12 mouse cellular contexts compared by ENCODE assay signal in genomic region chr8:108847356-108847755, GRCm38 (mm10).
A peak's percentile ranks its signal among the peaks of the same experiment; 100 is the strongest.
DNase-seq lines count a peak whose midpoint lies in the region; ATAC-seq and TF ChIP-seq lines count a peak whose summit lies in the region.
"Had no signal": no experiment of that assay in that cellular context is flagged by ENCODE, and none has a peak within 500 bp of the region (broad histone marks: within the 10 kb centered on the region; RNA-seq: fewer than 3 reads in every experiment).

No protein-coding gene starts in this region.

- no peak overlapping the region for H3K9ac ChIP-seq in embryonic facial prominence, embryonic 14.5 days (ENCODE audit: low read depth, low read length)
- H3K9ac ChIP-seq in MEL (ENCODE audit: control insufficient read depth, low read depth, low read length, poor library complexity, severe bottlenecking) = no peak overlapping the region
- H3K9ac ChIP-seq: liver, embryonic 13.5 days had no signal

- H3K36me3 ChIP-seq in embryonic facial prominence, embryonic 14.5 days (ENCODE audit: control insufficient read depth, insufficient read depth, low read length) = no peaks in the 10 kb centered on the region; the same call in 1 of the 2 replicates
- peaks cover 58% of the 10 kb centered on the region for H3K36me3 ChIP-seq in embryonic facial prominence, embryonic 10.5 days (replicated peaks)
- H3K36me3 ChIP-seq in MEL (ENCODE audit: control insufficient read depth in 1 of 2, insufficient read depth in 2 of 2, low read length in 2 of 2) = no peaks in the 10 kb centered on the region
- no peaks in the 10 kb centered on the region for H3K36me3 ChIP-seq in thymus, adult 2 months (ENCODE audit: control insufficient read depth, insufficient read depth, low read length)
- H3K36me3 ChIP-seq: liver, embryonic 13.5 days had no signal

- H3K4me1 ChIP-seq in embryonic facial prominence, embryonic 14.5 days (ENCODE audit: control insufficient read depth, insufficient read depth, low read length) = no peaks in the 10 kb centered on the region
- peaks cover 46% of the 10 kb centered on the region for H3K4me1 ChIP-seq in embryonic facial prominence, embryonic 10.5 days
- no peaks in the 10 kb centered on the region for H3K4me1 ChIP-seq in MEL (ENCODE audit: control insufficient read depth in 1 of 2, insufficient read depth in 2 of 2, low read length in 2 of 2)
- peaks cover 17% of the 10 kb centered on the region for H3K4me1 ChIP-seq in thymus, adult 2 months (replicated peaks; ENCODE audit: control insufficient read depth, insufficient read depth, low read length)
- no peaks in the 10 kb centered on the region for H3K4me1 ChIP-seq in lung, adult 2 months (ENCODE audit: control insufficient read depth, insufficient read depth, low read length)

- no peaks in the 10 kb centered on the region for H3K27me3 ChIP-seq in embryonic facial prominence, embryonic 14.5 days (replicated peaks; ENCODE audit: control insufficient read depth, insufficient read depth, low read length)
- no peaks in the 10 kb centered on the region for H3K27me3 ChIP-seq in embryonic facial prominence, embryonic 10.5 days (replicated peaks; ENCODE audit: low read depth, poor library complexity, severe bottlenecking)
- no peaks in the 10 kb centered on the region for H3K27me3 ChIP-seq in MEL (ENCODE audit: control insufficient read depth in 1 of 2, insufficient read depth in 2 of 2, low read length in 2 of 2)
- no peaks in the 10 kb centered on the region for H3K27me3 ChIP-seq in thymus, adult 2 months (ENCODE audit: control insufficient read depth, insufficient read depth, low read length)
- H3K27me3 ChIP-seq: liver, embryonic 13.5 days had no signal

- peak; percentile 33 for DNase-seq in embryonic facial prominence, embryonic 14.5 days (ENCODE audit: low spot score)
- DNase-seq in embryonic facial prominence, embryonic 10.5 days (ENCODE audit: low spot score) = no peak
- DNase-seq in MEL (ENCODE audit: low read depth, low spot score) = peak; percentile 17
- peak; percentile 21 for DNase-seq in large intestine, adult 2 months (ENCODE audit: low read depth, low spot score)
- peak; percentile 38 for DNase-seq in thymus, adult 2 months
- DNase-seq in layer of hippocampus, adult 11-12 months (ENCODE audit: low spot score) = no peak
- DNase-seq in lung, adult 2 months = no peak
- DNase-seq: adrenal gland, postnatal 10 days; liver, embryonic 13.5 days; lung, postnatal 36 days had no signal

- TF ChIP-seq RAD21 in MEL (IDR thresholded peaks at IDR 0.05; ENCODE audit: low read depth, low read length) = no peak

- H3K4me2 ChIP-seq in embryonic facial prominence, embryonic 14.5 days (ENCODE audit: low read depth, low read length) = no peak overlapping the region
- H3K4me2 ChIP-seq: liver, embryonic 13.5 days had no signal

- TF ChIP-seq POLR2A in MEL (IDR thresholded peaks at IDR 0.05; ENCODE audit: control insufficient read depth in 1 of 2, insufficient read depth in 1 of 2, low read depth in 1 of 2, low read length in 2 of 2, poor library complexity in 1 of 2) = no peak
- no peak for TF ChIP-seq POLR2A in thymus, adult 2 months (IDR thresholded peaks at IDR 0.05; ENCODE audit: control insufficient read depth, extremely low read depth, insufficient read depth, low read length, poor library complexity)
- no peak for TF ChIP-seq POLR2A in lung, adult 2 months (IDR thresholded peaks at IDR 0.05; ENCODE audit: borderline replicate concordance, extremely low read depth, low read depth, low read length)

- ATAC-seq in embryonic facial prominence, embryonic 14.5 days (ENCODE audit: low read depth) = no peak
- no peak for ATAC-seq in cerebellum, adult (ENCODE audit: insufficient number of reproducible peaks, low FRiP score, low TSS enrichment)

- H3K79me2 ChIP-seq in MEL (ENCODE audit: control insufficient read depth, insufficient read depth, low read length, poor library complexity) = no peaks in the 10 kb centered on the region

- H3K9me3 ChIP-seq in embryonic facial prominence, embryonic 14.5 days (ENCODE audit: control insufficient read depth, low read length) = no peaks in the 10 kb centered on the region
- no peaks in the 10 kb centered on the region for H3K9me3 ChIP-seq in embryonic facial prominence, embryonic 10.5 days
- no peaks in the 10 kb centered on the region for H3K9me3 ChIP-seq in MEL (replicated peaks; ENCODE audit: insufficient read depth, low read length)
- H3K9me3 ChIP-seq: liver, embryonic 13.5 days had no signal

- TF ChIP-seq EP300 in MEL (IDR thresholded peaks at IDR 0.05; ENCODE audit: low read depth in 1 of 2, low read length in 2 of 2) = no peak

- no peak overlapping the region for H3K27ac ChIP-seq in embryonic facial prominence, embryonic 14.5 days (replicated peaks; ENCODE audit: low read depth, low read length)
- H3K27ac ChIP-seq in embryonic facial prominence, embryonic 10.5 days (replicated peaks) = no peak overlapping the region
- no peak overlapping the region for H3K27ac ChIP-seq in MEL (ENCODE audit: control insufficient read depth, low read depth, low read length)
- no peak overlapping the region for H3K27ac ChIP-seq in thymus, adult 2 months (ENCODE audit: control insufficient read depth, insufficient read depth, low read length)
- H3K27ac ChIP-seq: liver, embryonic 13.5 days had no signal

- H3K4me3 ChIP-seq in embryonic facial prominence, embryonic 14.5 days (ENCODE audit: low read depth, low read length) = no peak overlapping the region
- H3K4me3 ChIP-seq in embryonic facial prominence, embryonic 10.5 days = no peak overlapping the region
- no peak overlapping the region for H3K4me3 ChIP-seq in MEL (ENCODE audit: control insufficient read depth in 1 of 2, insufficient read depth in 1 of 2, low read depth in 2 of 2, low read length in 2 of 2)
- no peak overlapping the region for H3K4me3 ChIP-seq in thymus, adult 2 months (ENCODE audit: control insufficient read depth, insufficient read depth, low read length)
- H3K4me3 ChIP-seq in lung, adult 2 months (replicated peaks; ENCODE audit: extremely low read depth, low read depth, low read length) = no peak overlapping the region
- H3K4me3 ChIP-seq: erythroblast, embryonic 14.5 days; liver, embryonic 13.5 days had no signal

- no peak for TF ChIP-seq CTCF in MEL (IDR thresholded peaks at IDR 0.05 in 2 of 3, conservative IDR thresholded peaks at IDR 0.05 in 1 of 3; ENCODE audit: control insufficient read depth in 1 of 3, insufficient read depth in 1 of 3, low read depth in 2 of 3, low read length in 3 of 3, poor library complexity in 1 of 3, severe bottlenecking in 1 of 3)
- no peak for TF ChIP-seq CTCF in thymus, adult 2 months (IDR thresholded peaks at IDR 0.05; ENCODE audit: borderline replicate concordance, control insufficient read depth, extremely low read depth, insufficient read depth, low read length, poor library complexity)
- no peak for TF ChIP-seq CTCF in lung, adult 2 months (IDR thresholded peaks at IDR 0.05; ENCODE audit: insufficient read depth, low read length)

- 73% methylated on average over 2 of the region's 2 CpGs for WGBS in embryonic facial prominence, embryonic 14.5 days
- WGBS in embryonic facial prominence, embryonic 10.5 days = 81% methylated on average over 2 of the region's 2 CpGs
- 30% methylated on average over 2 of the region's 2 CpGs for WGBS in large intestine, adult 2 months
- WGBS in thymus, adult 2 months = 26% methylated on average over 2 of the region's 2 CpGs
- WGBS in lung, adult 2 months = 48% methylated on average over 2 of the region's 2 CpGs

TF ChIP-seq in MEL, 35 proteins besides CTCF, POLR2A, EP300 and RAD21:
- TF ChIP-seq ETS1 (IDR thresholded peaks at IDR 0.05; ENCODE audit: low read depth, low read length) (no peak), SMC3 (IDR thresholded peaks at IDR 0.05; ENCODE audit: low read depth, low read length) (no peak), MXI1 (IDR thresholded peaks at IDR 0.05; ENCODE audit: low read depth, low read length) (no peak), JUND (IDR thresholded peaks at IDR 0.05; ENCODE audit: low read depth, low read length) (no peak), E2F4 (IDR thresholded peaks at IDR 0.05; ENCODE audit: borderline replicate concordance, low read depth, low read length) (no peak), MAX (IDR thresholded peaks at IDR 0.05; ENCODE audit: low read length) (no peak), KAT2A (conservative IDR thresholded peaks at IDR 0.05; ENCODE audit: low read depth, low read length) (no peak), POLR2AphosphoS5 (IDR thresholded peaks at IDR 0.05; ENCODE audit: borderline replicate concordance, low read depth, low read length) (no peak)

Comparison
In these comparisons a context has a peak if more than half of its experiments do, and no peak if none do; other contexts are left out.
1. DNase-seq: peak in embryonic facial prominence, embryonic 14.5 days (single experiment), MEL (single experiment), large intestine, adult 2 months (single experiment) and thymus, adult 2 months (single experiment); none in embryonic facial prominence, embryonic 10.5 days (single experiment), layer of hippocampus, adult 11-12 months (single experiment) and lung, adult 2 months (single experiment).